Mouse (Mus musculus) kidney, adult 2 months (tissue): ENCODE measurements around the gene Ccdc22. TPM values are rescaled to one million over a fixed set of nuclear protein-coding genes. Genes with fewer than 3 reads are reported as not detected.

Experiments used
- DNase-seq: peaks from one replicate; pipeline ENCODE4 v3.0.0; 2021
- H3K27ac ChIP-seq: fragments of 200-500 bp; 2 replicates; pipeline ENCODE4 v1.5.1; 2012; ENCODE audit warnings: low read depth, low read length, control low read depth, inconsistent platforms; ENCODE audit not compliant: insufficient read depth
- H3K27me3 ChIP-seq: fragments of 200-500 bp; replicated peaks from 2 replicates; pipeline ENCODE4 v1.6.1; 2012; ENCODE audit warnings: mild to moderate bottlenecking, moderate library complexity, low read length, inconsistent platforms; ENCODE audit not compliant: control insufficient read depth, insufficient read depth
- H3K36me3 ChIP-seq: fragments of 200-500 bp; 2 replicates; pipeline ENCODE4 v1.6.1; 2012; ENCODE audit warnings: mild to moderate bottlenecking, moderate library complexity, low read length, inconsistent platforms; ENCODE audit not compliant: control insufficient read depth, insufficient read depth
- H3K4me1 ChIP-seq: fragments of 200-500 bp; 2 replicates; pipeline ENCODE4 v1.6.1; 2011; ENCODE audit warnings: low read length; ENCODE audit not compliant: control insufficient read depth, insufficient read depth
- H3K4me3 ChIP-seq: fragments of 200-500 bp; 2 replicates; pipeline ENCODE4 v1.5.1; 2011; ENCODE audit warnings: mild to moderate bottlenecking, low read depth, low read length, control low read depth; ENCODE audit not compliant: insufficient read depth
- CTCF ChIP-seq: fragments of 200-500 bp; conservative IDR thresholded peaks from 2 replicates; pipeline ENCODE4 v1.5.1; 2011; ENCODE audit warnings: low read depth, mild to moderate bottlenecking, control low read depth, low read length, moderate library complexity, mixed read lengths; ENCODE audit not compliant: insufficient read depth, insufficient read length
- POLR2A ChIP-seq: fragments of 200-500 bp; IDR thresholded peaks from one replicate; pipeline ENCODE4 v1.6.1; 2011; ENCODE audit warnings: low read depth, low read length, control low read depth
- WGBS: fragments of 180-500 bp; shearing (Covaris S2); methylation state at CpG from one replicate; pipeline ENCODE4 v1.1.7; 2018; 5-methylcytosine and 5-hydroxymethylcytosine counted together
- polyA plus RNA-seq: library from polyadenylated mRNA; depleted of rRNA; stranded (reverse); fragments of >200 nt; gene quantifications from 2 replicates; pipeline ENCODE4 v1.2.3, GENCODE M21; 2012; rRNA removed

The Ccdc22 gene
- polyA plus RNA-seq, 1 experiment = 25.3 TPM

DNA sequence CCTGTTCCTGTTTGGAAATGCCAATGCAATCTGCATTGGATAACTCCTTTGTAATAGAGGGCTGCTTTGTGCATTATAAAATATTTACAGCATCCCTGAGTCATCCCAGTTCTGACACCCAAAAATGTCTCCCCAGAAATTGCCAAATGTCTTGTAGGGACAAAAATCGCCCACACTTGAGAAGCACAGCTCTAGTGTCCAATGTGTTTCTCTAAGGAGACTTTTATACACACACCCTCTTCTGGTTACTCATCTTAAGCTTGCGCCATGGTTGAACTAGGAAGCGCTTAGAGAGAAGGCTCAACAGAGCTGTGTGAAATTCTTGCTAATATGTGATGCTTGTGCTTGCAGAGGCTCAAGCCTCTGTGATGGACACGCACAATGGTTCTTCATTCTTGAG, 51.8 kb downstream of the Ccdc22 start:
- no peak overlapping the region for H3K27ac ChIP-seq
- 92% methylated on average over 4 of the region's 4 CpGs for WGBS

More for the DNA sequence above, 51.8 kb downstream of the Ccdc22 start:
- TF ChIP-seq POLR2A = no peak
- TF ChIP-seq CTCF = no peak
- Histone ChIP-seq H3K4me1 (no peaks in the 10 kb centered on the region), H3K27me3 (no peaks in the 10 kb centered on the region), H3K36me3 (no peaks in the 10 kb centered on the region), H3K4me3 (no peak overlapping the region)
- DNase-seq = no peak

Other genes starting within 250 kb of the Ccdc22 start
- 0.88 and 0.90 TPM in 2 replicates for gene Usp27x, start 229.7 kb downstream of the Ccdc22 start, polyA plus RNA-seq
- gene Foxp3, start 31.9 kb downstream of the Ccdc22 start, polyA plus RNA-seq = 0.08 and 0.92 TPM in 2 replicates
- 1.2 and 1.6 TPM in 2 replicates for gene Ppp1r3f, start 31.2 kb downstream of the Ccdc22 start, polyA plus RNA-seq
- gene Cacna1f, start 1.6 kb upstream of the Ccdc22 start, polyA plus RNA-seq = 0.03 TPM in 1 of 2 replicates, not detected in the other
- 8.0 and 9.2 TPM in 2 replicates for gene Syp, start 33.0 kb upstream of the Ccdc22 start, polyA plus RNA-seq
- gene Prickle3, start 51.7 kb upstream of the Ccdc22 start, polyA plus RNA-seq = 8.9 and 9.2 TPM in 2 replicates
- 72.2 and 74.1 TPM in 2 replicates for gene Plp2, start 65.9 kb upstream of the Ccdc22 start, polyA plus RNA-seq
- gene Magix, start 75.7 kb upstream of the Ccdc22 start, polyA plus RNA-seq = 17.4 and 22.1 TPM in 2 replicates
- 8.2 and 10.9 TPM in 2 replicates for gene Gpkow, start 91.6 kb upstream of the Ccdc22 start, polyA plus RNA-seq
- gene Wdr45, start 108.8 kb upstream of the Ccdc22 start, polyA plus RNA-seq = 73.1 and 76.9 TPM in 2 replicates
- gene Gm45208, start 116.7 kb upstream of the Ccdc22 start, polyA plus RNA-seq = 0.23 and 0.28 TPM in 2 replicates
- 33.8 and 40.9 TPM in 2 replicates for gene Praf2, start 122.9 kb upstream of the Ccdc22 start, polyA plus RNA-seq
- gene Ccdc120, start 145.4 kb upstream of the Ccdc22 start, polyA plus RNA-seq = 8.3 and 14.1 TPM in 2 replicates
- 18.8 and 20.1 TPM in 2 replicates for gene Tfe3, start 157.0 kb upstream of the Ccdc22 start, polyA plus RNA-seq
- 25.5 and 30.3 TPM in 2 replicates for gene Gripap1, start 184.2 kb upstream of the Ccdc22 start, polyA plus RNA-seq
- 0.48 and 0.53 TPM in 2 replicates for gene Kcnd1, start 216.8 kb upstream of the Ccdc22 start, polyA plus RNA-seq
- gene Otud5, start 235.8 kb upstream of the Ccdc22 start, polyA plus RNA-seq = 26.8 and 30.4 TPM in 2 replicates